Mouse (Mus musculus) stomach, postnatal 0 days (tissue): ENCODE results near the gene Nsl1. TPM values are rescaled to one million over a fixed set of nuclear protein-coding genes. Genes with fewer than 3 reads are reported as not detected.
A peak's percentile ranks its signal among the peaks of the same experiment; 100 is the strongest.

Experiments
- ATAC-seq: fragments of 200-750 bp; cut with Nextera tagmentation; 2 replicates; pipeline ENCODE4 v1.8.0; 2017; ENCODE audit not compliant: low FRiP score, low TSS enrichment
- DNase-seq: peaks from one replicate; pipeline ENCODE4 v3.0.0-alpha.2; 2016; ENCODE audit warnings: low spot score
- H3K27ac ChIP-seq: fragments of 300-500 bp; sonication (generic); replicated peaks from 2 replicates; pipeline ENCODE4 v1.5.1; 2014; ENCODE audit warnings: mild to moderate bottlenecking, control low read depth
- H3K27me3 ChIP-seq: fragments of 300-500 bp; sonication (generic); 2 replicates; pipeline ENCODE4 v1.6.1; 2014; ENCODE audit warnings: low read length; ENCODE audit not compliant: control insufficient read depth, insufficient read depth
- H3K36me3 ChIP-seq: fragments of 300-500 bp; sonication (generic); 2 replicates; pipeline ENCODE4 v1.6.1; 2014; ENCODE audit warnings: low read length, mixed read lengths; ENCODE audit not compliant: control insufficient read depth, insufficient read depth
- H3K4me1 ChIP-seq: fragments of 300-500 bp; sonication (generic); replicated peaks from 2 replicates; pipeline ENCODE4 v1.6.1; 2014; ENCODE audit warnings: antibody characterized with exemption; ENCODE audit not compliant: control insufficient read depth, insufficient read depth
- H3K4me2 ChIP-seq: fragments of 300-500 bp; sonication (generic); replicated peaks from 2 replicates; pipeline ENCODE4 v1.6.1; 2014; ENCODE audit warnings: low read depth, mild to moderate bottlenecking, control low read depth, moderate library complexity
- H3K4me3 ChIP-seq: fragments of 300-500 bp; sonication (generic); 2 replicates; pipeline ENCODE4 v1.5.1; 2014; ENCODE audit warnings: low read depth, low read length, control low read depth
- H3K9ac ChIP-seq: fragments of 300-500 bp; sonication (generic); 2 replicates; pipeline ENCODE4 v1.6.1; 2014; ENCODE audit warnings: mild to moderate bottlenecking, low read length, control low read depth, mixed read lengths
- H3K9me3 ChIP-seq: fragments of 300-500 bp; sonication (generic); 2 replicates; pipeline ENCODE4 v1.6.1; 2016; ENCODE audit warnings: low read length; ENCODE audit not compliant: control insufficient read depth
- CTCF ChIP-seq: IDR thresholded peaks from 2 replicates; pipeline ENCODE4 v1.5.1; 2016; ENCODE audit warnings: antibody characterized with exemption, low read depth, mild to moderate bottlenecking, moderate library complexity
- EP300 ChIP-seq: optimal IDR thresholded peaks from 2 replicates; pipeline ENCODE3; 2016; ENCODE audit warnings: antibody characterized with exemption
- WGBS: fragments of 180-500 bp; shearing (Covaris S2); extraction: QIAGEN DNeasy Blood & Tissue Kit; methylation state at CpG from one replicate; pipeline ENCODE4 v1.1.7; 2014; 5-methylcytosine and 5-hydroxymethylcytosine counted together
- polyA plus RNA-seq: library from polyadenylated mRNA; unstranded; fragments of >200 nt; fragmentation: Nextera tagmentation; extraction: Ambion mirVana; gene quantifications from 2 replicates; pipeline ENCODE4 v1.2.1, GENCODE M21; 2015

The Nsl1 gene
- polyA plus RNA-seq, 1 experiment from 2014 or later = 5.2 TPM

GRCm38 (mm10) chr1:191046231-191046824 is 16.5 kb upstream of the Nsl1 start:
- peak; percentile 54; the same call in 1 of the 2 replicates for ATAC-seq
- Histone ChIP-seq H3K9ac (no peak overlapping the region), H3K9me3 (no peaks in the 10 kb centered on the region), H3K4me3 (no peak overlapping the region), H3K36me3 (no peaks in the 10 kb centered on the region), H3K27me3 (no peaks in the 10 kb centered on the region), H3K4me1 (no peaks in the 10 kb centered on the region), H3K27ac (peak overlapping the region; percentile 30; the same call in 1 of the 2 replicates), H3K4me2 (no peak overlapping the region)
- 49% methylated on average over 7 of the region's 7 CpGs for WGBS
- no peak for DNase-seq
- no peak for TF ChIP-seq EP300
- TF ChIP-seq CTCF = no peak

GRCm38 (mm10) chr1:191053555-191053954 is 9.3 kb upstream of the Nsl1 start:
- no peak for TF ChIP-seq EP300
- no peak for TF ChIP-seq CTCF
- Histone ChIP-seq H3K27ac (no peak overlapping the region), H3K9me3 (no peaks in the 10 kb centered on the region), H3K4me1 (no peaks in the 10 kb centered on the region), H3K36me3 (no peaks in the 10 kb centered on the region), H3K9ac (no peak overlapping the region), H3K27me3 (no peaks in the 10 kb centered on the region), H3K4me2 (no peak overlapping the region), H3K4me3 (no peak overlapping the region)
- 74% methylated on average over 3 of the region's 3 CpGs for WGBS
- no peak for DNase-seq
- ATAC-seq = no peak

- ATAC-seq (no peak), DNase-seq (no peak)
- Histone ChIP-seq H3K4me1 (no peaks in the 10 kb centered on the region), H3K36me3 (no peaks in the 10 kb centered on the region), H3K4me3 (no peak overlapping the region), H3K9ac (no peak overlapping the region), H3K27me3 (no peaks in the 10 kb centered on the region), H3K4me2 (no peak overlapping the region), H3K9me3 (no peaks in the 10 kb centered on the region), H3K27ac (no peak overlapping the region)
- WGBS = 63% methylated on average over 8 of the region's 8 CpGs
- TF ChIP-seq EP300 = no peak
- peak; percentile 45 for TF ChIP-seq CTCF
Measured at GRCm38 (mm10) chr1:191054870-191055532, 7.8 kb upstream of the Nsl1 start.

GRCm38 (mm10) chr1:191055533-191055873 is 7.3 kb upstream of the Nsl1 start:
- Histone ChIP-seq H3K4me2 (no peak overlapping the region), H3K4me3 (no peak overlapping the region), H3K36me3 (no peaks in the 10 kb centered on the region), H3K4me1 (no peaks in the 10 kb centered on the region), H3K27ac (no peak overlapping the region), H3K9me3 (no peaks in the 10 kb centered on the region), H3K9ac (no peak overlapping the region), H3K27me3 (no peaks in the 10 kb centered on the region)
- ATAC-seq = no peak
- TF ChIP-seq EP300 (no peak), CTCF (peak; percentile 47)
- WGBS = 69% methylated on average over 2 of the region's 2 CpGs
- no peak for DNase-seq

GRCm38 (mm10) chr1:191057461-191057860 is 5.4 kb upstream of the Nsl1 start:
- Histone ChIP-seq H3K9ac (no peak overlapping the region), H3K36me3 (no peaks in the 10 kb centered on the region), H3K9me3 (no peaks in the 10 kb centered on the region), H3K4me1 (no peaks in the 10 kb centered on the region), H3K4me3 (no peak overlapping the region), H3K27me3 (no peaks in the 10 kb centered on the region), H3K27ac (no peak overlapping the region), H3K4me2 (no peak overlapping the region)
- 59% methylated on average over 3 of the region's 3 CpGs for WGBS
- TF ChIP-seq CTCF (peak; percentile 54), EP300 (no peak)
- no peak for DNase-seq
- no peak for ATAC-seq

- H3K9ac ChIP-seq = peak overlapping the region; percentile 83
- H3K4me1 ChIP-seq = peaks cover 3% of the 10 kb centered on the region; the same call in 1 of the 2 replicates
- H3K4me2 ChIP-seq = peak overlapping the region; percentile 91
- ATAC-seq (peak; percentile 11; the same call in 1 of the 2 replicates), DNase-seq (no peak)
- peak overlapping the region; percentile 68 for H3K4me3 ChIP-seq
- H3K27ac ChIP-seq = peak overlapping the region; percentile 46; the same call in 1 of the 2 replicates
- H3K27me3 ChIP-seq = no peaks in the 10 kb centered on the region
- TF ChIP-seq EP300 (no peak), CTCF (no peak)
- H3K9me3 ChIP-seq = no peaks in the 10 kb centered on the region
- H3K36me3 ChIP-seq = no peaks in the 10 kb centered on the region
- 4% methylated on average over 15 of the region's 15 CpGs for WGBS
Measured at GRCm38 (mm10) chr1:191062241-191062780, 501 bp upstream of the Nsl1 start.
